Mouse (Mus musculus): ENCODE data around the gene Nfib.

The Nfib gene

DNA sequence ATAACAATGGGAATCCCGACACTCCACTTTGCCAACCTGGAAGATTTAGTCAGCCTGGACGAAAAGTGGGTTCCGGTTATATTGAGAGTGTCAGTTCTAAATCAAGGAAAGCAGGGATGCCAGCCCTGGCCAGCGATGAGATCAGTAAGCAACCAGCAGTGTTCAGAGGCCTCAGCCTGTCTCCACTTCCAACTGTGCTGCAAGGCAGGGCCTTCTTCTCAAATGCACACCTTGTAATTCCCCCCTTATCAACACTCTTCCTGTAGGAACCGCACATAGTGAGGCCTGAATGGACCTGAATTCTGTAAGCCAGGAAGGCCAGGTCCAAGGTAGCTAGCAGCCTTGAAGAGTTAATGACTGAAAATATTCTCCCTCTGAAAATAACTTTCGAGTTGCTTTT is 239.4 kb downstream of the Nfib start:
- DNase-seq (ENCODE audit: low spot score), result no peak

DNA sequence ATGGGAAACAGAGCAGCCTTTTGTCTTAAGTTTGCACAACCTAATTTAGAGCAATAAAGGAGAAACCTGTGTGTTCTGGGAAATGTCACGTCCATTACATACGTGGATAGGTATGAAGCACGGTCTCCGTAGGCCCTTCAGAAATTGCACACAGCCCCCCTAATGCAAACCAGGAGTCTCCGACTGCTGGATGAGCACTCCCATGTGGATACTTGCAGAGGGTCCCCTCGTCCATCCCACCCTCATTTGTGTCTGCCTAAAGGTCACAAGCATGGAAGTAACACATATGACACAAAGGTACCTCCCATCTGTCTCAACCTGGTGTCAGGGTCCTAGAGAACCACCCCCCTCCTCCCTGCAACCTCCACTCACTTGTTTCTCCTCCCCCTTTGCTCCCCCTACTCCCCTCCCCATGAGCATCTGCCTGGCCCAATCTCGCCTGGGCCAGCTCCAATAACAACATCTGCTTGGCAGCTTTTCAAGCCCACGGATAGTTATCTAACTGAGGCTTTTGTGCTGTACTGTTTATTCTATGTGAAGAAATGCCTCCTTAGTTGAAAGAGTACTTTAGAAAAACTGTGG is 241.4 kb downstream of the Nfib start:
- no peak for DNase-seq (ENCODE audit: low spot score)

DNA sequence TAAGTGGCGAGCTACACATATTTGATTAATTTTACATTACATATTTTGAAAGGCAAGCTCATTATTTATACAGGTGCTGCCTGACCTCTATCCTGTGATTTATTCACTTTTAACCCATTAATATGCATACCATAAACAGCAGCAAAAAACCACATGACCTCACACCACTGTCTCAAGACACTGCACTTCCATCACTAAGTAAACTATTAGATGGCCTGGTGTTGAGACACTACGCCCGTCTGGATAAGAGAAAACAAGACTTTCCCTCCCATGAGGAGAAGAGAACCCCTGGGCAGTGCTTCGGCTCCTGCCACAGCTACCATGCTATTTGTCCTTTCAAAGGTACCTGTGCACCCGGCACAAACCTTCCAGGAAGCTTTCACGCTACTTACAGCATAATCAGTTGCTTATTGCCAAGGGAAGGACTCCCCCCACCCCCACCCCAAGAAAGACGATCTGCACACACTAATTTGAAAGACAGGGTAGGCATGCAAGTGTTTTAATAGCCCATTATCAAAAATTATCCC is 242.3 kb downstream of the Nfib start:
- DNase-seq (ENCODE audit: low spot score), result no peak

DNA sequence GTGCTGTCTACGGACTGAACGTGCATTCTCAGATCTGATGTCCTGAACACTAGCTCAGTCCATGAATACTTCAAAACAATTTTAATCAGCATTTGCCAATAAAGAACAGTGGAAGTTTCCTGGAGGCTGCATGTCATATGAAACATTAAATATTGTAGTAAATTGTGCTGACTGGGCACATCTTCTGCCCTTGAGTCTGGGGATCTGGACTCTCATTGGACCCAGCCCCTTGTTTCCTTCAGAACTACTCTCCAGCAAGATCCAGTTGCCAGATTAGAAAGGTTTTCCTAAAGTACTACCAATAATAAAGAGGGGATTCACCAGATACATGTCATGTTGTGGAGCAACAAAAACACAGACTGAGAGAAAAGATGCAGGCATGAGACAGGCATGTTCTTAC is 243.9 kb downstream of the Nfib start:
- no peak for DNase-seq (ENCODE audit: low spot score)

DNA sequence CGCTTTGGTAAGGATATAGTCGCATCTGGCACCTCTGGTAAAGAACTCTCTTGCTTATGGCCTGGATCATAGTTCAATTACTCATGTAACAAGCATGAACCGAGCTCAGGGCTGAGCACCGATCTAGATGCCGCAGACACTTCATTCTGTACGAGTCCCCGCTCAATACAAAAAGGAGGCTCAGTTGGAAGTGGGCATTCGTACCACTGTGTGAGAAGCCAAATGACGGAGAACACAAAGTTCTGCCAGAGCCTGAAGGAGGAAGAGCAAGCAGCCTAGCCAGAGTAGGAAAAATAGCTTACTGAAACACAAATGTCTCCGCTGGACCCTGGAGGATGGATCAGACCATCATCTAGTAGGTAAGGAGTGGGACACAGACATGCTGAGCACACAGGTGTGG is 246.7 kb downstream of the Nfib start:
- DNase-seq (ENCODE audit: low spot score), result no peak

DNA sequence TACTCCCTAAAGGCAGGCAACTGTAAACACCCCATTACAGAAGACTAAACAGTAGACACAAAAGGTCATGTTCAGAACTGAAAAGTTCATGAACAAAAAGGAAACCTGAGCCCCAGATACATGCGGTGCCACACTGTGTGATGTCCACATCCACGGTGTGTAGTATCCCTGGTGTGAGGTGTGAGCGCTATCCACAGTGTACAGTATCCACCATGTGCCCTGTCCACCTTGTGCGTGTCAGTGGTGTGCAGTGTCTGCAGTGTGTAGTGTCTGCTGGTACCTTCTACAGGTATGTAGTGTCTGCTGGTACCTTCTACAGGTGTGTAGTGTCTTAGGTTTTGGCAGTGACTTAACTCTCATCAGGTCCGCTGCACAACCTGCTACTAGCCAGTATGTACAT is 248.6 kb downstream of the Nfib start:
- no peak for DNase-seq (ENCODE audit: low spot score)

DNA sequence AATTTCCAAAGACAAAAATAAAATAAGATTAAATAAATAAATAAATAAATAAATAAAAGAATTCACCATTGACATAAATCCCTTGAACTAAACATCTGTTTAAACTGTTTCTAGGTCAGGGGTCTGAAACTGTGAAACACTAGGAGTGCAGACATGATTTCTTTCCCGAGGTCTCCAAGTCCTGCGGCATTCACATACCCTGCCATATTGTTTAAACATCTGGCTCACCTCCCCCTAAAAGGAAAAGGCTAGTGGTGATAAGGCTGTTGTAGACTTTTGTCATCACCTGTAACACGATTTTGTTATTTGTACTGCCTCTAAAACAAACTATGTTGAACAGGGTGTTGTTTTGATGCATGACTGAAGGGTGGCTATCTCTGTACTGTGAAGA is 249.2 kb downstream of the Nfib start:
- DNase-seq (ENCODE audit: low spot score), result no peak

DNA sequence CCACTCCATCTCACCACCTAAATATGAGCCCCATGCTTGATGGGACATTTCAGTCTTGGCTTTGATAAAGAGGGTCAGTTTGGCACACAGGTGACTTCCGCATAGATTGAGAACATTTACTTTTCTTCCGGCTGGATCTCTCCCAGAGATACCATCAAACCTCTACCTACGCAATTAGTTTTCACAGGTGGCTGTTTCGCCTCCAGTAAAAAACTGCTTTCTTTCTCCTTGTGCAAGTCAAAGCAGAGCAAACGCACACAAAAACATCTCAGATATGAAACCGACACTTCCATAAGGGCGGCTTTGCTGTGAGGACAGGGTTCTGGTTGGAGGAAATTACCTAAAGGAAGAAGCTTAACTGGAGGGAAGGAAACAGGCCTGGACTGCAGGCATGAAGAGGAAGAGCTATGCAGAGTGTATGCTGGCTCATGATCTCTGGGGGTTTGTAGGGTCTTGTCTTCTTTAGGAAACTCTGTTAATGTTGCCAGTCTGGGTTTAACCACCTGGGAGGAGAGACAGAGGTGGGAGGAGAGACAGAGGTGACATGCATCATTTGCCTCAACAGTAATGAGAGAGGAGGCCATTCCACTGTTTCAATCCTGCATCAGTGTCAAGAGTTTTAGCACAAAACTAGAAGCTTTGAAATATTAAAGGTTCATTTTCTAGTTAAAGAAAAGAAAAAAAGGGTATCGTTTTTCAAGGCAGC is 249.8 kb downstream of the Nfib start:
- DNase-seq (ENCODE audit: low spot score), result no peak

DNA sequence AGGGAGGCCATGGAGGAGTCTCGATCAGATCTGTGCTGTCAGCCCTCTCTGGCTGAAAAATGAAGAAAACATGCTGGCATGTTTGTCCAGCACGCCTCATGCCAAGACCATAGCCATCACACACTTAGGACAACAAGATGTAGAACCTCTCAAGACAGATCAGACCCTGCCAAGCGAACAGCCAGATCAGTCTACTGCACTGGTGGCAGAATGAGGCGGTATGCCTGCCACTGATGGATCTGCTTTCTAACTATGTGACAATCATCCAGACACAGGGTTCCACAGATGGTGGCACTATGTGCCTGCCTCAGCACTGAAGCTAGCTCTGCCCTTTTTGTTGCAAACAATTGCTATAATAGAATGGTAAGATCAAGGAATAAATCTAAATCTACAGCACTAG is 250.6 kb downstream of the Nfib start:
- no peak for DNase-seq (ENCODE audit: low spot score)

DNA sequence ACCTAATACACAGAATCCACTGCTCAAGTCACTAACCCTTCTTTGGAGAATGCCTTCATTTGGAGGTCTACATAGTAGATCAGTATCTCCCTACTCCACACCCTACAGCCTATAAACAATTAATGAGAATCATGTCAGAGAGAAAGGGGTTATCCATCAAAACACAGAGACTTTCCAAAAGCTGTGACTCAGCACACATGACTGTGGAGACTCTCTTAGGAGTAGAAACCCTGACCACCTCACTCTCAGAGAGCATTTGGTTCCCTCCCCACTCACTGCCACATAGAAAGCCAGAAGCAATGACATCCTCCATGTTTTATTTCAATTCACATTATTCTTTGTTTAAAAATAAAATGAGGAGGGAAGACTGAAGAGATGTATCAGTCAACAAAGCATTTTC is 252.2 kb downstream of the Nfib start:
- DNase-seq (ENCODE audit: low spot score), result no peak

DNA sequence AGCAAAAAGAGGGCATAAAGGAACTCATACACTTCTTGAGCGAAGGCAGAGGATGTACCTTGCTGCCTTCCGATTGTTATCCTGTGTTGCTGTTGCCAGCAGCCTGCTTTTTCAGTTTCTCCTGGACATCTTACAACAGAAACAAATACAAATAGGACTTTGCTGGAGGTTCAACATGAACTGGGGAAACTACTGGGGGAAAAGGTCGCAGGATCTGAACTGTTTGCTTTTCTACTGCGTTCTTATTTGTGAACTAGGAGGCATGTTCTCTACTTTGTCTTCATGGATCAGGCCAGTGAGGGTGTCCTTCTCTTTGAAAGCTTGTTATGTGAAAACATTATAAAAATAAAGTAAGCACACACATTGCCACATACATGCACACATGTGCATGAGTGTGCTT is 252.6 kb downstream of the Nfib start:
- DNase-seq (ENCODE audit: low spot score), result no peak

DNA sequence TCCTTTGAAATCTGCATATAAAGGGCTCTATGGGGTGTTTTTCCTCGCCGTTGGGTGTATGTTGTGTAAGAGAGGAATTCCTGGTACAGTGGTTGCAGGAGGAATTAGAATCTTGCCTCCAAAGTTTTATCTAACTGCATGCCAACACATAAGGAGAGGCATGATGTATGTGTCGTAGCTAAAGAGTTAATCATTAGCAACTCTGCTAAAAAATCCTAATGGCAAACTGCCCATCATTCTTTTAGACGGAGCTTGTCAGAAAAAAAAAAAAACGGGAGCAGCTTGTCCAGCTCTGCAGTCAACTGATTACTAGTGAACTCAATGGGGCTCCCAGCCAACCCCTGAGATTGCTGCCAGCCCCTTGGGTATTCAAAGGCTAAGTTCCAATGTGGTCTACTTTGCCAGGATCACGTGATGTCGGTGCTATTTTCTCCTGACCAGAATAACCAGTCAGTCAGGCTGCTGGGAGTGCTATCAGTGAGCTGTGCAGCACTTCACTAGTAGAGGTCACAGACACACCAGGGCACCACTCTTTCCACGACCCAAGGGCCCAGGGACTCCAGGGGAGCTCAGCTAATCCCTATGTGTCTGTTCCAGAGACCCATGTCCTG is 258.4 kb downstream of the Nfib start:
- no peak for DNase-seq (ENCODE audit: low spot score)

DNA sequence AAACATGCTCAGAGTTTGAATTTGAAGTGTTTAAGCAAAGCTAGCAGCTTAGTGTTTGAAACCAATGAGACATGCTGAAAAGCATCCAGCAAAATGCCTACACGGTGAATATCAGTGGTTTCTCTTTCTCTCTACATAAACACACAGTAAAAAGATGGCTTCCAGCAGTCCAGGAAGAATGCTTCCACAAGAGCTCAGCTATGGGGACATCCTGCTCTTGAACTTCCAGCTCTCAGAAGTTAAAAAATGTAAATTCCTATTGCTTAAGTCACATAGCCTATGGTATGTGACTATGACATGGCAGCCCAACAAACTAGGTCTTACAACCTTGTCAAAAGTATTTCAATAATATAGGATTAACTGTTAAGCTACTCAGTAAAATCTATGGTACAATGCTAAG is 261.5 kb downstream of the Nfib start:
- no peak for DNase-seq (ENCODE audit: low spot score)

DNA sequence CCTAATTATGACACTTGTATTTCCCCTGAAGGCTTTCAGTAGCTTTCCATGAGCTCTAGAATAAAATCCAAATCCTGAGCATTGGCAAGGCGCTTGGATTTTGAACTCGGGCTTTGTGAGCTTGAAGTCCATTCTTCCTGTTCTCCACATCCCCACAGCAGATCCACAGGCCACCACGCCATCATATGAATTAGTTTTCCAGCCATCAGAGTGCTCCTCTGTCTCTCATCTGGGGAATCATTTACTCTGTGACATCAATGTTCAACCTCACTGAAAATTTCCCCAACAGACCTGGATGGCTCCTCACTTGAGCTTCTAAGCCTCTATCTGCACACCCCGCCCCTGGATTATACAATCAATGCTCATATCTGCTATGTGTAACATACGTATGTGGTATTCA is 262.1 kb downstream of the Nfib start:
- DNase-seq (ENCODE audit: low spot score), result no peak

DNA sequence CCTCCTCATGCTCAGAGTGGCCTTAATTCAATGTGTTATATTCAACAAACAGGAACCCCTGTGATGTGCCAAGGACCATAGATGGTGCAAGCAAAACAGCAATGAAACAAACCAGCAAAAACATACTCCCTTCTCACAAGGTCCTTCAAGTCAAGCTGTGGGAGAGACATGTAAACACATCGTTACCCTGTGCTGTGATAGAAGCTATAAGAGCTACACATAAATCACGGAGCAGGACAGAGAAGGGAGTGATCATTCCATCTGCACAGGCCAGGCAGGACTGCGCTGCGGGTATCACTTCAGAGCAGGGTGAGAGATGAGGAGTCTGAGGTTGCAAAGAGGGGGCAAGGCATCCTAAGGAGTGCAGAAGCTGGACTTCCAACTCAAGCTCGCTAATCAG is 262.5 kb downstream of the Nfib start:
- DNase-seq (ENCODE audit: low spot score), result no peak

DNA sequence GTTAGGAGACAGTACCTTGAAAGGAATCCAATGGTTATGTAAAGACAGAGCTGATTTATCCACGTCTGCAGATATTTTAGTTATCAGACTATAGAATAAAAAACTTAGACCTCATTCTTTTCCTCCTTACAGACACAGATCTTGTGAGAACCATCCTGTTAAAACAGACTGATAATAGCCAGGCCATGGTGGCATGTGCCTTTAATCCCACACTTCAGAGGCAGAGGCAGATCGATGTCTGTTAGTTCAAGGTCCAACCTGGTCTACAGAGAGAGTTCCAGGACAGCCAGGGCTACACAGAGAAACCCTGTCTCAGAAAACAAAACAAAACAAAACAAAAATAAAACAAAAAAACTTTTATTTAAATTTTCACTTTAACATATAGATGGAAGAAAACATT is 264.9 kb downstream of the Nfib start:
- DNase-seq (ENCODE audit: low spot score), result no peak

DNA sequence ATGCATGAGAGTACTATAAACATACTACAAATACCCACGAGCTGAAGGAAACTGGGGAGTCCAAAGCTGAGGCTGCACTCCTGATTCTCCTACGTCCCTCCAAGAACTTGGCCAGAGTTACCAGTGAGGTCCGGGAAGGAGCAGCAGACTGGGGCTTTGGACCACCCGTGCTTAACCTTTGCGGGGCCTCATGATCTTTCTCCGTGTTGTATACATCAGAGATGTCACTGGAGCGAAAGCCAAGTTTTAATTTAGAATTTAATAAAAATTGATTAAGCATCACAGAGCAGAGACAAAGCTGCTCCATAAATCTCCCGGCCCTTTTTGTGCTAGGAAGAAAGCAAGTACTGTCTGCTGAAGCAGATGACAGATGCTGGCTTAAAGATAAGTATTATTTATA is 265.7 kb downstream of the Nfib start:
- DNase-seq (ENCODE audit: low spot score), result no peak

DNA sequence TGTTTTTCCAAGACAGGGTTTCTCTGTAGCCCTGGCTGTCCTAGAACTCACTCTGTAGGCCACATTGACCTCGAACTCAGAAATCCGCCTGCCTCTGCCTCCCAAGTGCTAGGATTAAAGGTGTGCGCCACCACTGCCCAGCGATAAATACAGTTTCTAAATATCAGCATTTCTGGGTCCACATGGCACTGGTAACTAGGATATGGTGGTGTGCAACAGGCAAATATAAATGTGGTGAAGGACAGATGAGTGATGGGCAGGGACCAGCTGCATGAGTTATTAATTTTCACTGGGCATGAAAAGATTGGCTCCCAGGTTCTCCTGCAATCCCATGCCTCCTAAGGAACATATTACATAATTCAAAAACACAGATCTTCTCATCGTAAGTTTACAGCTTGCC is 266.9 kb downstream of the Nfib start:
- DNase-seq (ENCODE audit: low spot score), result no peak

DNA sequence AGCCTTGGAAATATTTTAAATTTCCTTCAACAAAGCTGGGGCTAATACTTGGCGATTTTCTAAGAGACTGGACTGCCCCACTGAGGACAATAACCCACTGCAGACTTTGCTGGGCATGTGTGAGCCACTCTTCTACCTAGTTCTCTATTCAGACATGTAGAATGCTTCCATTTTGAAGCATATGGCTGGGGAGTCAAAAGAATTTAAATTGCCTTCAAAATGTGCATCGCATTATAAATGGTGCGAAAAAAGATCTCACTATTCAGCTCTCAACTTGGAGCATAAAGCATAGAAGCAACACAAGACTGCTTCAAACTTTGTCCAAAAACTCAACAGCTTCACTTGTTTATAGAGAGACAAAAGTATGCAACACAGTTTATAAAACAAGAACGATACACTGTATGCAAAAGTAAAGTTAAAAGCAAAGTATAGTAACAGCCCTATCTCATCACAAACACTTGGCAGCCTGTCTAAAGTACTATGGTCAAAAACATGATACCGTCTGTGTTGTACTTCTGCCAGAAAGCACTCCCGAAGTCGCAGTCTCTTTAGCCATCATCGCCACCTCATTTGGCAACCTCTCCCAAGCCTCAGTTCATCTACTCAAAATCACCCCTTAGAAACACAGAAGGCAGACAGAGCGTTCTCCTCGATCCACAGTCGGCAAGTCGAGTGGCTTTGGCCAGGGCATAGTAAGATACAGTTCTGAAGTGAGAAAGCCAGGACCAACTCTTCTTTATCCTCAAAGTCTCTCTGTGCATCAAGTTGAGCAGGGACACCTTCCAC is 267.8 kb downstream of the Nfib start:
- no peak for DNase-seq (ENCODE audit: low spot score)

DNA sequence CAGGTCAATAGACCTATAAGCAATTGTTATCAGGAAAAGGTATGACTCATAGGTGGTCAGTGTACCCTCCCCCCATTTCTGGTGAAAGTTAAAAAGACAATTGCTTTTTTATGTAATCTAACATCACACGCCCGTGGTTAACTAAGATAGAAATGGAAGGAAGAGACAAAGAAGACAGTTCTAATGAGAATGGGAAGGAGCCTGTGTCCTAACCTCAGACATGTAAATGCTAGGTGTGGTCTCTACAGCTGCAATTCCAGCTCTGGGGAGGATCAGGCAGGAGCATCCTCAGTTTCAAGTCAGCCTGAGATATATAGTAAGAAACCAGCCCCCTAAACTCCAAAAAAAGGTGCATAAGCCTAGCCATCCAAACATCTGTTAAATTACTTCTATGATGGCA is 268.9 kb downstream of the Nfib start:
- no peak for DNase-seq (ENCODE audit: low spot score)

DNA sequence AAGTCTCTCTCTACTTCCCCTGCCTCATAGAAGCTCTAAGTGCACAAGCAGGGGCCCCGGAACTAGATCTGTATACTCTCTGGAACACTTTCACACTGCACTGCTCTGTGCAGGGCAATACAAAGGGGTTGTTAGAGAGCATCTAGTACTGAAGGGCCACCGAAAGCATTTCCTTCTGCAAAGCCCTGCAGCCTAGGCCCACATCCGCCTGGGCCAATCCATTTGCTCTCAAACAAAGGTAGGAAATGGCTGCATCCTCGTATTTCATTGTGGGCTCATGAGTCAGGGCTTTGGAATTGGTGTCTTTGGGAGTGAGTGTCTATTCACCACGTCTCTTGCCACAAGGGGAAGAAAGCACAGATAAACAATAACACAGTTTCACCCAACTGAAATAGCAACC is 269.8 kb downstream of the Nfib start:
- no peak for DNase-seq (ENCODE audit: low spot score)

DNA sequence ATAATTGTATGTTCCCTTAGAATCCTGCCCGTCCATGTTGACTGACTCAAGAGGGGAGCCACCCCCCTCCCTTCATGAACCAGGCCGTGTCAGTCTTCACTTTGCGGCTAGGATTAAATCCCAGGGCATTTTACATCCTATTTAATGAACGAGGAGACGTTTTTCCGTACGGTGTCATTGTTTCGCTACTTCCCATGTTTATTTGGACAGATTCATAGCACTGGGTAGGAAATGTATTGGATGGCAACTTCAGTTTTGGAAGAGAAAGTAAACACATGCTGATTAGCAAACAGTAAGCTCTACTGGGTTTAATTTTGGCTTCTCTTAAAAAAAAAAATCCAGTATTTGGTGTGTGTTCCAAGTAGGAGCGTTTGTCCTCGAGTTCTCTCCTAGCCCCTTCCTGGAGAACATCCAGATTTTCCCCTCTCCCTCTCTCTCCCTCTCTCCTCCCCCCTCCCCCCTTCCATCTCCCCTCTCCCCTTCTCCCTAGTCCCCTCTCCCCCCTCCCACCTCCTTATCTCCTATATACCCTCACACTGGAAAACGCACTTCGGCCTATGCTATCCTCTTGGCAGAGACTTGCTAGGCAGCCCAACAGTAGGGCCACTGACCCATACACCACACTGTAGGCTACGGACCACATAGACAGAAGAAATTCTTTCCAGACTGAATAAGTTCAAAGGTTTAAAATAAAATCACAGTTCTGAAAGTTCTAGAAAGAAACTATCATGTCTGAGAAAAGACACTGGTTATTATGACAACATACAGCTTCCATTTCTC is 271.4 kb downstream of the Nfib start:
- DNase-seq (ENCODE audit: low spot score), result no peak
